Mouse (Mus musculus) heart, embryonic 15.5 days (tissue): ENCODE measurements at regions not wholly inside any gene's neighbourhood (a gene's known extent, or its start where the extent isn't known, plus 50 kb on each side); places are given as distances from the start of the nearest gene placed in this dataset.

Experiments used
- ATAC-seq: fragments of 200-750 bp; cut with Nextera tagmentation; replicated peaks from 2 replicates; pipeline ENCODE4 v1.8.0; 2017; ENCODE audit warnings: low read depth, moderate TSS enrichment; ENCODE audit not compliant: insufficient number of reproducible peaks, insufficient read depth, low FRiP score
- H3K27ac ChIP-seq: fragments of 300-500 bp; sonication (generic); 2 replicates; pipeline ENCODE4 v1.5.1; 2015; ENCODE audit warnings: mild to moderate bottlenecking, inconsistent platforms
- H3K27me3 ChIP-seq: fragments of 300-500 bp; sonication (generic); 2 replicates; pipeline ENCODE4 v1.6.1; 2015; ENCODE audit warnings: inconsistent platforms
- H3K36me3 ChIP-seq: fragments of 300-500 bp; sonication (generic); 2 replicates; pipeline ENCODE4 v1.6.1; 2015; ENCODE audit warnings: mild to moderate bottlenecking, inconsistent platforms
- H3K4me1 ChIP-seq: fragments of 300-500 bp; sonication (generic); replicated peaks from 2 replicates; pipeline ENCODE4 v1.6.1; 2015; ENCODE audit warnings: inconsistent platforms
- H3K4me2 ChIP-seq: fragments of 300-500 bp; sonication (generic); 2 replicates; pipeline ENCODE4 v1.6.1; 2015; ENCODE audit warnings: inconsistent platforms, mild to moderate bottlenecking, moderate library complexity
- H3K4me3 ChIP-seq: fragments of 300-500 bp; sonication (generic); 2 replicates; pipeline ENCODE4 v1.5.1; 2015; ENCODE audit warnings: mild to moderate bottlenecking, inconsistent platforms
- H3K9ac ChIP-seq: fragments of 300-500 bp; sonication (generic); 2 replicates; pipeline ENCODE4 v1.6.1; 2015; ENCODE audit warnings: mild to moderate bottlenecking, inconsistent platforms
- H3K9me3 ChIP-seq: fragments of 300-500 bp; sonication (generic); replicated peaks from 2 replicates; pipeline ENCODE4 v1.6.1; 2016; ENCODE audit warnings: inconsistent platforms
- whole genome bisulfite sequencing: fragments of 180-500 bp; shearing (Covaris S2); methylation state at CpG from one replicate; pipeline ENCODE4 v1.1.7; 2015; ENCODE audit warnings: mixed read lengths; 5-methylcytosine and 5-hydroxymethylcytosine counted together

GRCm38 (mm10) chr10:126422066-126422465 lies 456.1 kb downstream of the Lrig3 start:
- ATAC-seq, result no peak
- H3K4me1 ChIP-seq, result no peaks in the 10 kb centered on the region

GRCm38 (mm10) chr10:126413786-126414185 lies 447.8 kb downstream of the Lrig3 start:
- WGBS, result 42% methylated on average over 7 of the region's 7 CpGs
- Histone ChIP-seq H3K4me3 (no peak overlapping the region), H3K4me1 (no peaks in the 10 kb centered on the region), H3K4me2 (no peak overlapping the region), H3K36me3 (no peaks in the 10 kb centered on the region), H3K9me3 (no peaks in the 10 kb centered on the region), H3K27me3 (no peaks in the 10 kb centered on the region), H3K9ac (no peak overlapping the region), H3K27ac (no peak overlapping the region)
- no peak for ATAC-seq

More at GRCm38 (mm10) chr10:126422066-126422465, 456.1 kb downstream of the Lrig3 start:
- no peak overlapping the region for H3K9ac ChIP-seq
- H3K4me2 ChIP-seq, result no peak overlapping the region
- no peak overlapping the region for H3K4me3 ChIP-seq
- H3K9me3 ChIP-seq, result no peaks in the 10 kb centered on the region
- no peaks in the 10 kb centered on the region for H3K36me3 ChIP-seq
- no peak overlapping the region for H3K27ac ChIP-seq
- 43% methylated on average over 6 of the region's 6 CpGs for WGBS
- H3K27me3 ChIP-seq, result no peaks in the 10 kb centered on the region

GRCm38 (mm10) chr10:126392235-126392634 lies 426.3 kb downstream of the Lrig3 start:
- H3K4me3 ChIP-seq, result peak overlapping the region; percentile 25
- H3K4me1 ChIP-seq, result peaks cover 11% of the 10 kb centered on the region; the same call in 1 of the 2 replicates
- H3K27ac ChIP-seq, result peak overlapping the region; percentile 80
- H3K27me3 ChIP-seq, result no peaks in the 10 kb centered on the region
- no peak overlapping the region for H3K9ac ChIP-seq
- no peak; the same call in 1 of the 2 replicates for ATAC-seq
- WGBS, result 14% methylated on average over 2 of the region's 3 CpGs
- H3K36me3 ChIP-seq, result no peaks in the 10 kb centered on the region
- H3K4me2 ChIP-seq, result peak overlapping the region; percentile 45
- H3K9me3 ChIP-seq, result no peaks in the 10 kb centered on the region

- H3K36me3 ChIP-seq, result no peaks in the 10 kb centered on the region
- peak overlapping the region; percentile 45 for H3K4me2 ChIP-seq
- no peak for ATAC-seq
- H3K27ac ChIP-seq, result peak overlapping the region; percentile 80
- H3K4me1 ChIP-seq, result peaks cover 11% of the 10 kb centered on the region; the same call in 1 of the 2 replicates
- no peaks in the 10 kb centered on the region for H3K27me3 ChIP-seq
- peak overlapping the region; percentile 25 for H3K4me3 ChIP-seq
- no peaks in the 10 kb centered on the region for H3K9me3 ChIP-seq
- no peak overlapping the region for H3K9ac ChIP-seq
- WGBS, result 24% methylated on average over 6 of the region's 6 CpGs
Measured at GRCm38 (mm10) chr10:126391770-126392169, 425.8 kb downstream of the Lrig3 start.

GRCm38 (mm10) chr10:126386430-126386829 lies 420.5 kb downstream of the Lrig3 start:
- no peak overlapping the region for H3K9ac ChIP-seq
- no peak overlapping the region for H3K4me2 ChIP-seq
- no peaks in the 10 kb centered on the region for H3K9me3 ChIP-seq
- no peak overlapping the region for H3K27ac ChIP-seq
- no peaks in the 10 kb centered on the region for H3K27me3 ChIP-seq
- WGBS, result 69% methylated on average over 3 of the region's 3 CpGs
- peaks cover under 1% of the 10 kb centered on the region; the same call in 1 of the 2 replicates for H3K4me1 ChIP-seq
- no peak overlapping the region for H3K4me3 ChIP-seq
- ATAC-seq, result no peak
- H3K36me3 ChIP-seq, result no peaks in the 10 kb centered on the region

GRCm38 (mm10) chr10:126385644-126386043 lies 419.7 kb downstream of the Lrig3 start:
- WGBS, result 93% methylated on average over 6 of the region's 6 CpGs
- no peak overlapping the region for H3K4me2 ChIP-seq
- no peak overlapping the region for H3K27ac ChIP-seq
- H3K27me3 ChIP-seq, result no peaks in the 10 kb centered on the region
- no peak overlapping the region for H3K9ac ChIP-seq
- no peaks in the 10 kb centered on the region for H3K36me3 ChIP-seq
- H3K4me3 ChIP-seq, result no peak overlapping the region
- H3K4me1 ChIP-seq, result no peaks in the 10 kb centered on the region
- no peak for ATAC-seq
- H3K9me3 ChIP-seq, result no peaks in the 10 kb centered on the region

- Histone ChIP-seq H3K36me3 (no peaks in the 10 kb centered on the region), H3K27ac (no peak overlapping the region), H3K9ac (no peak overlapping the region), H3K27me3 (no peaks in the 10 kb centered on the region), H3K4me1 (no peaks in the 10 kb centered on the region), H3K9me3 (no peaks in the 10 kb centered on the region), H3K4me3 (no peak overlapping the region), H3K4me2 (no peak overlapping the region)
- WGBS, result 83% methylated on average over 2 of the region's 2 CpGs
- no peak for ATAC-seq
Measured at GRCm38 (mm10) chr10:126380381-126380780, 414.4 kb downstream of the Lrig3 start.

- 52% methylated on average over 6 of the region's 6 CpGs for WGBS
- no peaks in the 10 kb centered on the region for H3K4me1 ChIP-seq
- H3K9me3 ChIP-seq, result no peaks in the 10 kb centered on the region
- H3K4me3 ChIP-seq, result no peak overlapping the region
- no peak for ATAC-seq
- H3K27ac ChIP-seq, result no peak overlapping the region
- H3K9ac ChIP-seq, result no peak overlapping the region
- no peak overlapping the region for H3K4me2 ChIP-seq
- no peaks in the 10 kb centered on the region for H3K36me3 ChIP-seq
- H3K27me3 ChIP-seq, result no peaks in the 10 kb centered on the region
Measured at GRCm38 (mm10) chr10:126379239-126379638, 413.3 kb downstream of the Lrig3 start.

- Histone ChIP-seq H3K9ac (no peak overlapping the region), H3K36me3 (no peaks in the 10 kb centered on the region), H3K4me2 (no peak overlapping the region), H3K4me3 (no peak overlapping the region), H3K4me1 (no peaks in the 10 kb centered on the region), H3K27me3 (no peaks in the 10 kb centered on the region), H3K9me3 (no peaks in the 10 kb centered on the region), H3K27ac (no peak overlapping the region)
- ATAC-seq, result no peak
- WGBS, result 63% methylated on average over 6 of the region's 6 CpGs
Measured at GRCm38 (mm10) chr10:126373906-126374305, 407.9 kb downstream of the Lrig3 start.

GRCm38 (mm10) chr10:126371881-126372280 lies 405.9 kb downstream of the Lrig3 start:
- Histone ChIP-seq H3K4me3 (no peak overlapping the region), H3K27ac (no peak overlapping the region), H3K9me3 (no peaks in the 10 kb centered on the region), H3K9ac (no peak overlapping the region), H3K4me2 (no peak overlapping the region), H3K4me1 (no peaks in the 10 kb centered on the region), H3K27me3 (no peaks in the 10 kb centered on the region), H3K36me3 (no peaks in the 10 kb centered on the region)
- WGBS, result 87% methylated on average over 6 of the region's 6 CpGs
- no peak for ATAC-seq

GRCm38 (mm10) chr10:126349076-126349475 lies 383.1 kb downstream of the Lrig3 start:
- H3K4me1 ChIP-seq, result no peaks in the 10 kb centered on the region
- H3K27me3 ChIP-seq, result no peaks in the 10 kb centered on the region
- H3K4me3 ChIP-seq, result no peak overlapping the region
- H3K9ac ChIP-seq, result no peak overlapping the region
- H3K36me3 ChIP-seq, result no peaks in the 10 kb centered on the region
- no peak for ATAC-seq
- WGBS, result 67% methylated on average over 11 of the region's 11 CpGs
- H3K27ac ChIP-seq, result no peak overlapping the region
- no peak overlapping the region for H3K4me2 ChIP-seq
- no peaks in the 10 kb centered on the region for H3K9me3 ChIP-seq

- Histone ChIP-seq H3K4me2 (no peak overlapping the region), H3K9ac (no peak overlapping the region), H3K4me3 (no peak overlapping the region), H3K4me1 (no peaks in the 10 kb centered on the region), H3K9me3 (no peaks in the 10 kb centered on the region), H3K36me3 (no peaks in the 10 kb centered on the region), H3K27ac (no peak overlapping the region), H3K27me3 (no peaks in the 10 kb centered on the region)
- 65% methylated on average over 4 of the region's 4 CpGs for WGBS
- no peak for ATAC-seq
Measured at GRCm38 (mm10) chr10:126337426-126337825, 371.5 kb downstream of the Lrig3 start.
